Mouse (Mus musculus) left cerebral cortex, postnatal 4 days (tissue): ENCODE measurements at regions not wholly inside any gene's neighbourhood (a gene's known extent, or its start where the extent isn't known, plus 50 kb on each side); places are given as distances from the start of the nearest gene placed in this dataset.

Experiments used
- DNase-seq: peaks from one replicate; pipeline ENCODE4 v3.0.0-alpha.2; 2022
- intact Hi-C: fragments of 180-260 bp; cut with DNase I; formaldehyde crosslinking; loops from one replicate; pipeline ENCODE4 v1.15.1; 2025

DNA sequence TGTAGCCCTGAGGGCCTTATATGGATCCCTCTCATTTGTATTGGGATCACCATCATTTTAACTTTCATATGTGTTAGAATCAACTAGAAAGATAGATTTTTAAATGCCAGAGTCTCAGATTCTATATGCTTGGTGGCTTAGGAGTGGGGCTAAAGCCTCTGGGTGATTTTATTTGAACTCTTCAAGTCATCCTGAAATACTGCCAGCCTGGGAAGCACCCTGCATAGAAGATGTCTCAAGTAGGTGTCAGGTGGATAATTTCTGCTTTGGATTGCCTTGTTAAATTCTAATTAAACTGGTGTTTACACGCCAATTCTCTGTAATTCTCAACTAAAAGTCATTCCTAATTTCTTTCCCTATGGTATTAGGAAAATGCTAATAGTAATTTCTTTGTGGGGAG is 4154.0 kb downstream of the 9330182O14Rik start:
- intact Hi-C loops, result no loop called here
- peak; percentile 31 for DNase-seq

GRCm38 (mm10) chr15:44288704-44289103 is 4154.5 kb downstream of the 9330182O14Rik start:
- intact Hi-C loops, result no loop called here
- peak; percentile 11 for DNase-seq

- intact Hi-C loops, result no loop called here
- no peak for DNase-seq
Observed at GRCm38 (mm10) chr15:44301491-44301890, 4167.3 kb downstream of the 9330182O14Rik start.

GRCm38 (mm10) chr15:44310888-44311287 is 4176.7 kb downstream of the 9330182O14Rik start:
- no peak for DNase-seq
- intact Hi-C loops, result no loop called here

DNA sequence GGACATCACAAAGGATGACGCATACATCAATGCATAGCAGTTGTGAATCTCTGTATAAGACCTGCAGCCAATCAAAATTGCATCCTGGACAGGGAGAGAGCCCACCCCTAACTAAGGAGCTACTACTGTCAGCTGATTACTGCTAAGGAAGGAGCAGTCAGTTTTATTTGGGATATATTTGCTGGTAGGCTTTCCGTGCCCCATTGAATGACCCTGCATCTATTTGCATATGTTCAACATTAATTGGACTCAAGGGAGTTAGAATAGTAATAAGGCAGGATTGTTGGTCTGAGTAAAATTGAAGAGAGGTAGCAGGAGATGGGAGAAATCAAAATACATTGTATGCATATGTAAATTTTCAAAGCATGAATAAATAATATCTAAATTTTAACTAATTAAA is 4179.1 kb downstream of the 9330182O14Rik start:
- DNase-seq, result no peak
- intact Hi-C loops, result no loop called here
